Mouse (Mus musculus): ENCODE results near the gene Lrp5. TPM values are rescaled to one million over a fixed set of nuclear protein-coding genes. Genes with fewer than 3 reads are reported as not detected.

Gene Lrp5
- polyA plus RNA-seq, 1 experiment from 2014 or later, result 5.4 TPM

- WGBS, result 87% methylated on average over 3 of the region's 3 CpGs
- no peak overlapping the region for H3K4me3 ChIP-seq (replicated peaks)
- ATAC-seq, result no peak
- no peak overlapping the region for H3K9ac ChIP-seq
- H3K36me3 ChIP-seq, result peaks cover 37% of the 10 kb centered on the region
- H3K4me1 ChIP-seq (replicated peaks), result 0 out of 2 replicates have a peak, but pooled peaks cover 4% of the 10 kb centered on the region
- no peak overlapping the region for H3K4me2 ChIP-seq (replicated peaks)
- H3K27me3 ChIP-seq (replicated peaks), result no peaks in the 10 kb centered on the region
- H3K9me3 ChIP-seq, result no peaks in the 10 kb centered on the region
- H3K27ac ChIP-seq, result no peak overlapping the region
Measured at GRCm38 (mm10) chr19:3650448-3650847, 35.9 kb downstream of the Lrp5 start.

- Histone ChIP-seq H3K4me1 (replicated peaks) (0 out of 2 replicates have a peak, but pooled peaks cover 4% of the 10 kb centered on the region), H3K27me3 (replicated peaks) (no peaks in the 10 kb centered on the region), H3K4me2 (replicated peaks) (no peak overlapping the region), H3K9me3 (no peaks in the 10 kb centered on the region), H3K4me3 (replicated peaks) (no peak overlapping the region), H3K27ac (no peak overlapping the region), H3K36me3 (peaks cover 43% of the 10 kb centered on the region), H3K9ac (no peak overlapping the region)
- no peak for ATAC-seq
- WGBS, result 67% methylated on average over 11 of the region's 11 CpGs
Measured at GRCm38 (mm10) chr19:3648830-3649450, 37.4 kb downstream of the Lrp5 start.

- Histone ChIP-seq H3K9me3 (no peaks in the 10 kb centered on the region), H3K4me1 (replicated peaks) (0 out of 2 replicates have a peak, but pooled peaks cover 4% of the 10 kb centered on the region), H3K9ac (no peak overlapping the region), H3K4me3 (replicated peaks) (no peak overlapping the region), H3K27me3 (replicated peaks) (no peaks in the 10 kb centered on the region), H3K4me2 (replicated peaks) (no peak overlapping the region), H3K27ac (no peak overlapping the region), H3K36me3 (peaks cover 52% of the 10 kb centered on the region)
- ATAC-seq, result no peak
- 93% methylated on average over 3 of the region's 3 CpGs for WGBS
Measured at GRCm38 (mm10) chr19:3647999-3648398, 38.4 kb downstream of the Lrp5 start.

GRCm38 (mm10) chr19:3645813-3646212 is 40.6 kb downstream of the Lrp5 start:
- 0 out of 2 replicates have a peak, but pooled peaks have one; percentile 26 for ATAC-seq
- WGBS, result 87% methylated on average over 3 of the region's 3 CpGs
- H3K9ac ChIP-seq, result no peak overlapping the region
- H3K4me2 ChIP-seq (replicated peaks), result no peak overlapping the region
- H3K27ac ChIP-seq, result no peak overlapping the region
- peaks cover 12% of the 10 kb centered on the region; the same call in 1 of the 2 replicates for H3K4me1 ChIP-seq (replicated peaks)
- H3K4me3 ChIP-seq (replicated peaks), result no peak overlapping the region
- H3K36me3 ChIP-seq, result peaks cover 40% of the 10 kb centered on the region
- H3K27me3 ChIP-seq (replicated peaks), result no peaks in the 10 kb centered on the region
- H3K9me3 ChIP-seq, result no peaks in the 10 kb centered on the region

- no peak overlapping the region for H3K9ac ChIP-seq
- H3K27ac ChIP-seq, result no peak overlapping the region
- peaks cover 35% of the 10 kb centered on the region for H3K36me3 ChIP-seq
- no peaks in the 10 kb centered on the region for H3K9me3 ChIP-seq
- no peak for ATAC-seq
- H3K4me1 ChIP-seq (replicated peaks), result peaks cover 12% of the 10 kb centered on the region; the same call in 1 of the 2 replicates
- no peak overlapping the region for H3K4me2 ChIP-seq (replicated peaks)
- WGBS, result 84% methylated on average over 4 of the region's 4 CpGs
- H3K27me3 ChIP-seq (replicated peaks), result no peaks in the 10 kb centered on the region
- H3K4me3 ChIP-seq (replicated peaks), result no peak overlapping the region
Measured at GRCm38 (mm10) chr19:3645318-3645717, 41.0 kb downstream of the Lrp5 start.

- H3K4me2 ChIP-seq (replicated peaks), result no peak overlapping the region
- H3K9me3 ChIP-seq, result no peaks in the 10 kb centered on the region
- no peaks in the 10 kb centered on the region for H3K27me3 ChIP-seq (replicated peaks)
- H3K36me3 ChIP-seq, result peaks cover 19% of the 10 kb centered on the region; the same call in 1 of the 2 replicates
- ATAC-seq, result no peak
- H3K9ac ChIP-seq, result no peak overlapping the region
- H3K27ac ChIP-seq, result no peak overlapping the region
- 84% methylated on average over 7 of the region's 7 CpGs for WGBS
- H3K4me3 ChIP-seq (replicated peaks), result no peak overlapping the region
- H3K4me1 ChIP-seq (replicated peaks), result peaks cover 29% of the 10 kb centered on the region
Measured at GRCm38 (mm10) chr19:3639561-3639960, 46.8 kb downstream of the Lrp5 start.

GRCm38 (mm10) chr19:3638698-3639097 is 47.7 kb downstream of the Lrp5 start:
- Histone ChIP-seq H3K4me2 (replicated peaks) (no peak overlapping the region), H3K27me3 (replicated peaks) (no peaks in the 10 kb centered on the region), H3K4me3 (replicated peaks) (no peak overlapping the region), H3K36me3 (peaks cover 11% of the 10 kb centered on the region; the same call in 1 of the 2 replicates), H3K9me3 (no peaks in the 10 kb centered on the region), H3K27ac (peak overlapping the region; percentile 41; the same call in 1 of the 2 replicates), H3K4me1 (replicated peaks) (peaks cover 29% of the 10 kb centered on the region), H3K9ac (no peak overlapping the region)
- ATAC-seq, result peak; percentile 52
- WGBS, result 17% methylated on average over 8 of the region's 8 CpGs

GRCm38 (mm10) chr19:3632018-3632417 is 54.3 kb downstream of the Lrp5 start:
- Histone ChIP-seq H3K36me3 (peaks cover 21% of the 10 kb centered on the region), H3K9me3 (no peaks in the 10 kb centered on the region), H3K9ac (no peak overlapping the region), H3K4me3 (replicated peaks) (no peak overlapping the region), H3K4me2 (replicated peaks) (0 out of 2 replicates have a peak overlapping the region, but pooled peaks have one; percentile 18), H3K4me1 (replicated peaks) (peaks cover 5% of the 10 kb centered on the region; the same call in 1 of the 2 replicates), H3K27ac (peak overlapping the region; percentile 80), H3K27me3 (replicated peaks) (no peaks in the 10 kb centered on the region)
- WGBS, result 59% methylated on average over 7 of the region's 7 CpGs
- ATAC-seq, result peak; percentile 89

GRCm38 (mm10) chr19:3631431-3631830 is 54.9 kb downstream of the Lrp5 start:
- WGBS, result 83% methylated on average over 5 of the region's 5 CpGs
- no peak for ATAC-seq
- H3K36me3 ChIP-seq, result peaks cover 21% of the 10 kb centered on the region
- H3K27me3 ChIP-seq (replicated peaks), result no peaks in the 10 kb centered on the region
- H3K4me3 ChIP-seq (replicated peaks), result no peak overlapping the region
- H3K27ac ChIP-seq, result peak overlapping the region; percentile 80
- 0 out of 2 replicates have a peak overlapping the region, but pooled peaks have one; percentile 18 for H3K4me2 ChIP-seq (replicated peaks)
- H3K9me3 ChIP-seq, result no peaks in the 10 kb centered on the region
- H3K9ac ChIP-seq, result no peak overlapping the region
- peaks cover 5% of the 10 kb centered on the region for H3K4me1 ChIP-seq (replicated peaks)

GRCm38 (mm10) chr19:3630486-3630885 is 55.9 kb downstream of the Lrp5 start:
- no peak for ATAC-seq
- H3K4me1 ChIP-seq (replicated peaks), result peaks cover 5% of the 10 kb centered on the region
- no peaks in the 10 kb centered on the region for H3K9me3 ChIP-seq
- H3K4me2 ChIP-seq (replicated peaks), result no peak overlapping the region
- no peaks in the 10 kb centered on the region for H3K27me3 ChIP-seq (replicated peaks)
- H3K9ac ChIP-seq, result no peak overlapping the region
- H3K4me3 ChIP-seq (replicated peaks), result no peak overlapping the region
- WGBS, result 72% methylated on average over 5 of the region's 5 CpGs
- H3K36me3 ChIP-seq, result peaks cover 23% of the 10 kb centered on the region
- H3K27ac ChIP-seq, result no peak overlapping the region

- Histone ChIP-seq H3K4me3 (replicated peaks) (no peak overlapping the region), H3K4me2 (replicated peaks) (no peak overlapping the region), H3K27ac (no peak overlapping the region), H3K36me3 (peaks cover 23% of the 10 kb centered on the region), H3K27me3 (replicated peaks) (no peaks in the 10 kb centered on the region), H3K4me1 (replicated peaks) (peaks cover 3% of the 10 kb centered on the region), H3K9ac (no peak overlapping the region), H3K9me3 (no peaks in the 10 kb centered on the region)
- 97% methylated on average over 20 of the region's 20 CpGs for WGBS
- ATAC-seq, result no peak
Measured at GRCm38 (mm10) chr19:3630027-3630426, 56.3 kb downstream of the Lrp5 start.

GRCm38 (mm10) chr19:3628223-3628622 is 58.1 kb downstream of the Lrp5 start:
- 91% methylated on average over 8 of the region's 8 CpGs for WGBS
- Histone ChIP-seq H3K27ac (no peak overlapping the region), H3K9me3 (no peaks in the 10 kb centered on the region), H3K4me3 (replicated peaks) (no peak overlapping the region), H3K4me2 (replicated peaks) (no peak overlapping the region), H3K36me3 (peaks cover 26% of the 10 kb centered on the region), H3K27me3 (replicated peaks) (no peaks in the 10 kb centered on the region), H3K4me1 (replicated peaks) (peaks cover 4% of the 10 kb centered on the region), H3K9ac (no peak overlapping the region)
- no peak for ATAC-seq

GRCm38 (mm10) chr19:3625111-3625510 is 61.3 kb downstream of the Lrp5 start:
- 75% methylated on average over 7 of the region's 7 CpGs for WGBS
- Histone ChIP-seq H3K4me2 (replicated peaks) (no peak overlapping the region), H3K9ac (no peak overlapping the region), H3K4me3 (replicated peaks) (no peak overlapping the region), H3K27me3 (replicated peaks) (no peaks in the 10 kb centered on the region), H3K9me3 (no peaks in the 10 kb centered on the region), H3K36me3 (peaks cover 55% of the 10 kb centered on the region), H3K27ac (peak overlapping the region; percentile 14; the same call in 1 of the 2 replicates), H3K4me1 (replicated peaks) (peaks cover 4% of the 10 kb centered on the region; the same call in 1 of the 2 replicates)
- ATAC-seq, result peak; percentile 44

All from intestine, embryonic 15.5 days (tissue).